Mouse (Mus musculus): ENCODE data around the gene Ccdc190. TPM values are rescaled to one million over a fixed set of nuclear protein-coding genes. Genes with fewer than 3 reads are reported as not detected.
A peak's percentile ranks its signal among the peaks of the same experiment; 100 is the strongest.

Gene Ccdc190
- total RNA-seq (2014; fragmentation: Nextera tagmentation) (not detected in 2 replicates), total RNA-seq (2017) (0.12 TPM in 1 of 2 replicates, not detected in the other), polyA plus RNA-seq (2012) (not detected in 2 replicates)

- ATAC-seq (ENCODE audit: extremely low read depth, insufficient number of reproducible peaks, low FRiP score, poor library complexity, severe bottlenecking): no peak
- DNase-seq (ENCODE audit: low spot score): no peak
- H3K27me3 ChIP-seq (ENCODE audit: insufficient read depth, low read length): 0 out of 2 replicates have a peak, but pooled peaks cover 2% of the 10 kb centered on the region
- no peak within 1 kb of the TSS for H3K4me3 ChIP-seq (ENCODE audit: low read depth, low read length)
- H3K9me3 ChIP-seq (replicated peaks): no peaks in the 10 kb centered on the region
- no peaks in the 10 kb centered on the region for H3K36me3 ChIP-seq (replicated peaks)
- no peaks in the 10 kb centered on the region for H3K4me1 ChIP-seq (ENCODE audit: insufficient read depth, low read depth, low read length)
- TF ChIP-seq CTCF (IDR thresholded peaks at IDR 0.05; ENCODE audit: low read depth, low read length) (no peak), GATA1 (IDR thresholded peaks at IDR 0.05; ENCODE audit: borderline replicate concordance, low read length) (no peak), GATA2 (IDR thresholded peaks at IDR 0.05; ENCODE audit: borderline replicate concordance, low read depth, low read length) (no peak), POLR2AphosphoS5 (IDR thresholded peaks at IDR 0.05; ENCODE audit: insufficient replicate concordance, low read depth, low read length) (no peak), TAL1 (conservative IDR thresholded peaks at IDR 0.05; ENCODE audit: low read depth, low read length) (no peak)
Observed at GRCm38 (mm10) chr1:169928454-169928971, at the start of gene Ccdc190. TSS of gene Ccdc190 (plus strand) at chr1:169928648.

GRCm38 (mm10) chr1:169879060-169879459, 49.4 kb upstream of the Ccdc190 start:
- TF ChIP-seq POLR2AphosphoS5 (IDR thresholded peaks at IDR 0.05; ENCODE audit: insufficient replicate concordance, low read depth, low read length) (no peak), CTCF (IDR thresholded peaks at IDR 0.05; ENCODE audit: low read depth, low read length) (no peak), GATA1 (IDR thresholded peaks at IDR 0.05; ENCODE audit: borderline replicate concordance, low read length) (no peak), TAL1 (conservative IDR thresholded peaks at IDR 0.05; ENCODE audit: low read depth, low read length) (no peak), GATA2 (IDR thresholded peaks at IDR 0.05; ENCODE audit: borderline replicate concordance, low read depth, low read length) (no peak)
- Histone ChIP-seq H3K27me3 (ENCODE audit: insufficient read depth, low read length) (no peaks in the 10 kb centered on the region), H3K9me3 (replicated peaks) (no peaks in the 10 kb centered on the region), H3K36me3 (replicated peaks) (no peaks in the 10 kb centered on the region), H3K4me1 (ENCODE audit: insufficient read depth, low read depth, low read length) (no peaks in the 10 kb centered on the region), H3K4me3 (ENCODE audit: low read depth, low read length) (no peak overlapping the region)
- no peak for ATAC-seq (ENCODE audit: extremely low read depth, insufficient number of reproducible peaks, low FRiP score, poor library complexity, severe bottlenecking)
- DNase-seq (ENCODE audit: low spot score): no peak

- ATAC-seq (ENCODE audit: extremely low read depth, insufficient number of reproducible peaks, low FRiP score, poor library complexity, severe bottlenecking) (no peak), DNase-seq (ENCODE audit: low spot score) (no peak)
- no peaks in the 10 kb centered on the region for H3K27me3 ChIP-seq (ENCODE audit: insufficient read depth, low read length)
- H3K4me3 ChIP-seq (ENCODE audit: low read depth, low read length): no peak overlapping the region
- H3K9me3 ChIP-seq (replicated peaks): no peaks in the 10 kb centered on the region
- H3K4me1 ChIP-seq (ENCODE audit: insufficient read depth, low read depth, low read length): no peaks in the 10 kb centered on the region
- no peak for TF ChIP-seq CTCF (IDR thresholded peaks at IDR 0.05; ENCODE audit: low read depth, low read length)
- no peak for TF ChIP-seq TAL1 (conservative IDR thresholded peaks at IDR 0.05; ENCODE audit: low read depth, low read length)
- no peak for TF ChIP-seq POLR2AphosphoS5 (IDR thresholded peaks at IDR 0.05; ENCODE audit: insufficient replicate concordance, low read depth, low read length)
- TF ChIP-seq GATA1 (IDR thresholded peaks at IDR 0.05; ENCODE audit: borderline replicate concordance, low read length): no peak
- TF ChIP-seq GATA2 (IDR thresholded peaks at IDR 0.05; ENCODE audit: borderline replicate concordance, low read depth, low read length): no peak
- no peaks in the 10 kb centered on the region for H3K36me3 ChIP-seq (replicated peaks)
Observed at GRCm38 (mm10) chr1:169880181-169880580, 48.3 kb upstream of the Ccdc190 start.

GRCm38 (mm10) chr1:169883081-169883565, 45.3 kb upstream of the Ccdc190 start:
- H3K4me3 ChIP-seq (ENCODE audit: low read depth, low read length): no peak overlapping the region
- TF ChIP-seq GATA2 (IDR thresholded peaks at IDR 0.05; ENCODE audit: borderline replicate concordance, low read depth, low read length): no peak
- no peak for TF ChIP-seq CTCF (IDR thresholded peaks at IDR 0.05; ENCODE audit: low read depth, low read length)
- TF ChIP-seq TAL1 (conservative IDR thresholded peaks at IDR 0.05; ENCODE audit: low read depth, low read length): no peak
- TF ChIP-seq GATA1 (IDR thresholded peaks at IDR 0.05; ENCODE audit: borderline replicate concordance, low read length): no peak
- no peak for TF ChIP-seq POLR2AphosphoS5 (IDR thresholded peaks at IDR 0.05; ENCODE audit: insufficient replicate concordance, low read depth, low read length)
- no peaks in the 10 kb centered on the region for H3K4me1 ChIP-seq (ENCODE audit: insufficient read depth, low read depth, low read length)
- H3K27me3 ChIP-seq (ENCODE audit: insufficient read depth, low read length): no peaks in the 10 kb centered on the region
- DNase-seq (ENCODE audit: low spot score): no peak
- no peaks in the 10 kb centered on the region for H3K36me3 ChIP-seq (replicated peaks)
- no peaks in the 10 kb centered on the region for H3K9me3 ChIP-seq (replicated peaks)
- ATAC-seq (ENCODE audit: extremely low read depth, insufficient number of reproducible peaks, low FRiP score, poor library complexity, severe bottlenecking): no peak

GRCm38 (mm10) chr1:169889250-169889649, 39.2 kb upstream of the Ccdc190 start:
- no peak for TF ChIP-seq CTCF (IDR thresholded peaks at IDR 0.05; ENCODE audit: low read depth, low read length)
- TF ChIP-seq POLR2AphosphoS5 (IDR thresholded peaks at IDR 0.05; ENCODE audit: insufficient replicate concordance, low read depth, low read length): no peak
- no peak for TF ChIP-seq GATA1 (IDR thresholded peaks at IDR 0.05; ENCODE audit: borderline replicate concordance, low read length)
- no peak for TF ChIP-seq GATA2 (IDR thresholded peaks at IDR 0.05; ENCODE audit: borderline replicate concordance, low read depth, low read length)
- no peak for TF ChIP-seq TAL1 (conservative IDR thresholded peaks at IDR 0.05; ENCODE audit: low read depth, low read length)

GRCm38 (mm10) chr1:169893976-169894375, 34.5 kb upstream of the Ccdc190 start:
- no peak for DNase-seq (ENCODE audit: low spot score)
- peak; percentile 34 for ATAC-seq (ENCODE audit: extremely low read depth, insufficient number of reproducible peaks, low FRiP score, poor library complexity, severe bottlenecking)

More at GRCm38 (mm10) chr1:169889250-169889649, 39.2 kb upstream of the Ccdc190 start:
- Histone ChIP-seq H3K4me3 (ENCODE audit: low read depth, low read length) (no peak overlapping the region), H3K4me1 (ENCODE audit: insufficient read depth, low read depth, low read length) (peaks cover 3% of the 10 kb centered on the region; the same call in 1 of the 2 replicates), H3K27me3 (ENCODE audit: insufficient read depth, low read length) (no peaks in the 10 kb centered on the region), H3K36me3 (replicated peaks) (no peaks in the 10 kb centered on the region), H3K9me3 (replicated peaks) (no peaks in the 10 kb centered on the region)
- DNase-seq (ENCODE audit: low spot score) (no peak), ATAC-seq (ENCODE audit: extremely low read depth, insufficient number of reproducible peaks, low FRiP score, poor library complexity, severe bottlenecking) (no peak)

More at GRCm38 (mm10) chr1:169893976-169894375, 34.5 kb upstream of the Ccdc190 start:
- H3K4me1 ChIP-seq (ENCODE audit: insufficient read depth, low read depth, low read length): peaks cover 3% of the 10 kb centered on the region; the same call in 1 of the 2 replicates
- no peaks in the 10 kb centered on the region for H3K9me3 ChIP-seq (replicated peaks)
- no peak for TF ChIP-seq TAL1 (conservative IDR thresholded peaks at IDR 0.05; ENCODE audit: low read depth, low read length)
- no peak for TF ChIP-seq POLR2AphosphoS5 (IDR thresholded peaks at IDR 0.05; ENCODE audit: insufficient replicate concordance, low read depth, low read length)
- no peak for TF ChIP-seq GATA1 (IDR thresholded peaks at IDR 0.05; ENCODE audit: borderline replicate concordance, low read length)
- no peak for TF ChIP-seq GATA2 (IDR thresholded peaks at IDR 0.05; ENCODE audit: borderline replicate concordance, low read depth, low read length)
- no peak for TF ChIP-seq CTCF (IDR thresholded peaks at IDR 0.05; ENCODE audit: low read depth, low read length)
- H3K27me3 ChIP-seq (ENCODE audit: insufficient read depth, low read length): no peaks in the 10 kb centered on the region
- no peak overlapping the region for H3K4me3 ChIP-seq (ENCODE audit: low read depth, low read length)
- no peaks in the 10 kb centered on the region for H3K36me3 ChIP-seq (replicated peaks)
